Mouse (Mus musculus) frontal cortex, postnatal 25 days (tissue): ENCODE data around the gene Llgl2.
A peak's percentile ranks its signal among the peaks of the same experiment; 100 is the strongest.

ENCODE experiments used
- DNase-seq, 2 experiments: peaks; one replicate each; pipeline ENCODE4 v3.0.0; 2022; ENCODE audit warnings: low spot score in 2 of 2

The Llgl2 gene

DNA sequence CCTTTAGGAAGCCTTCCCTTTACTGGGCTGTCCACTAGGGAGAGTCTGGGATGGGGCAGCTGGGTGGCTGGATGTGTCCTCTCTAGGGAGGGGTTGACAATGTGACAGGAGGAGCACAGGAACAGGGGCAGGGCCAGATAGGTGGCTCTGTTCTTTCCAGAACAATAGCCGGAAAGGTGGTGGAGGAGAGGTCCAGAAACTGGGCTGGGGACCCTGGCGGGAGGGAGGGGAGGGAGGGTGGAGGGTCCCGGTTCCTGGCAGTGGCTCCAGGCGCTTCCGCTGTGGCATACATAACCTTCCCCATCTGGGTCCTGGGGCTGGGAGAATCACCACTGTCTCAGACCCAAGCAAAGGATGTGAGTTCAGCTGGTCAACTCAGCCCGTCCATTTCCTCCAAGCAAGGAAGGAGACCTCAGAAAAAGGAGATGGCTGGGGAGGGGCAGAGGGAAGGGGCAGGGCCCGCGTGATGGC is 14.5 kb upstream of the Llgl2 start:
- no peak for DNase-seq

DNA sequence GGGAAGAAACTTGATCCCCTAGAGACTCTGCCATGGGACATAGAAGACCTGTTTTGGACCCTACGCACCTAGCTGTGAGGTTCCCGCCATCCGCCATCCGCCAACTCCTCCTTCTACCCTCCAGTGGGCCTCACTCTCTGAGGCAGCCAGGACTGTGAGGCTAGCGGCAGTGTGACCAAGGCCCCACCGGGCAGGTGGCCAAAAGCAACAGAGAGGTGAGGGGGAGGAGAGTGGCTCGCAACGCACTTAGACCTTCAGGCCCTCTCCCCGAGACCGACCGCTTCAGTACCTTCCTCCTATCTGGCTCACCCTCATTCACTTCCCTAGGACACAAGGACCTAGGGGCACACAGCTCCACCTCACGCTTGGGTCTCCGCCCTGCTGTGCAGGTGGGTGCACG is 13.5 kb upstream of the Llgl2 start:
- DNase-seq: no peak

DNA sequence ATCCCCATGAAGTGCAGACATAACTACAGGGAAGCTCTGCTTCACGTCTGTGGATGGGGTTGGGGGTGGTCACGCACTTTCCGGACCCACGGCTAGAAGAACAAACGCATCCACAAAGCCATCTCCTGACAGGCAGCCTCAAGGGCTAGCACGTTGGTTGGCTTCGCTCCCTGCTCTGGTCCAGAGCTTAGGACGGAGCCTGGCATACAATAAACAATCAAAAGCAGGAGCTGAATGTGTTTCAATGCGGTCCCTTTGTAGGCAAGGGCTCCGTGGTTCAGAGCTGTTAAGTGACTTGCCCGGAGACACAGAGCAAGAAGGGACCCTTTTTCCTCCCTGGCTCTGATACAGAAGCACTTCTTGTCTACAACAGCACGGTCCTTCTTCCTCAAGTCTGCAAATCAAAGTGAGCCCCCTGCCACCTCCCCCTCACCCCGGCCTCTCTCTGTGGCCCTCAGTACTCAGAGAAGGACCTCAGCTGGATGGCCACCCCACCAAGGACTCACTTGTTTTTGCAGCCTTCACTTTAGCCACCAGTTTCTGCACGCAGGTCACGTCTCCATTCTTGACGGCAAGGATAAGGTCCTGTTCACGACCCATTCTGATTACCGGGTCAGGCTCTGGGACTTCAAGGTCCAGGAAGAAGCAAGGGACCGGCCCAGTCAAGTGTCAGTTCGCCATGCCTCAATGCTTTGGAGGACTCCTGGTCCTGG is 12.3 kb upstream of the Llgl2 start:
- DNase-seq: no peak

DNA sequence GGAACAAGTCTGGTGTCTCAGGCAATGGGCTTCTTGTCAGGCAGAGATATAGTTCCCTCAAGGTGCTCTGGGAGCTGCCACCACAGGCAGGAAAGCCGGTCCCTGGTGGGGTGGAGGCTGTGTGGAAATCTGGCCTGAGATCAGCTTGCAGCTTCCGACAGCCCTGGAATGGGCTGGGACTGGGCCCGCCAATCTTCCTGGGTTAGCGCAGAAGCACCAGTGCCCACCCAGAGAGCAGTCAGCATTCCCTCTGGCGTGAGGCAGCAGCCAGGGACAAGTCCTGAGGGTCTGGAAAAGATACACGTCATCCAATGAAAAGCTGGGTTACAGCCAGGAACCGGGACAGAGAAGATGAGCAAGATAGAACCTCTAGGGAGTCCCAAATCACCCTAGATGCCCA is 11.8 kb upstream of the Llgl2 start:
- DNase-seq: no peak

DNA sequence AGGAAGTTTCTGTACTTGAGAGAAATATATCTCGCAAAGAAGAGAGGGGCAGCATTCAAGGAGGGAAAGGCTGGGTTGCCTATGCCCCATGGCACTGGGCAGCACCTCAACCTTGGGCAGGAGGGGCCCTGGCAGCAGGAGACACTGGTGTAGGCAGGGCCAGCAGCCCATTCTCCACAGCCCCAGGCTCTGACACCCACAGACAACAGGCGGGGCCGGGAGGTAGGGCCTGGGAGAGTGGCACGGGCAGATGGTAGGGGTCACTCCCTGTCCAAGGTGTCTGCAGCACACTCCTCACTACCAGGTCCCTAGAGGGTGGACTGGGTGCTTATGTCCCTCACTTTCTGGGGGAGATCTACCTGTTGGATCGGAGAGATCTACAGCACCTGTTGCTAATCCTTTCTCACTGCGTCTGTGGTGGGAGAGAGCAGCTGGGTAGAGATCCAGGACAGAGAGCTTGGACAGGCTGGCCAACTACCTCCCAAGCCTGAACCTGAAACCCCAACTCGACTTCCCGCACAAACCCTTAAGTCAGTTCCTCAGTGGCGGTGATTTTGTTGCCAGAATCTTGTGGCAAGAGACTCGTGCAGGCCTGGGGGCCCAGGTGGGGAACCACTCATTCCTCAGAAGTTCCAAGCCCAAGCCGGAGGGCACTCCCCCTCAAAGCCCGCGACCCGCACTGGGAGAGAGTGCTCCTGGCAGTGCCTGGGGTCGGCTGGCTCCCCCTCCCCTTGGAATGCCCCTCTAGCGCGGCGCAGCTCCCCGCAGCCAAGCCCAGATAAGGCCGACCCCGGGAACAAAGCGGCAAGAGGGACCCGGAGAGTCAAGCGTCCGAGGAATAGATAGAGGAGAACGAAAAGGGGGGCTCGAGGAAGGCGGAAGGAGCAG is 11.1 kb upstream of the Llgl2 start:
- no peak for DNase-seq

DNA sequence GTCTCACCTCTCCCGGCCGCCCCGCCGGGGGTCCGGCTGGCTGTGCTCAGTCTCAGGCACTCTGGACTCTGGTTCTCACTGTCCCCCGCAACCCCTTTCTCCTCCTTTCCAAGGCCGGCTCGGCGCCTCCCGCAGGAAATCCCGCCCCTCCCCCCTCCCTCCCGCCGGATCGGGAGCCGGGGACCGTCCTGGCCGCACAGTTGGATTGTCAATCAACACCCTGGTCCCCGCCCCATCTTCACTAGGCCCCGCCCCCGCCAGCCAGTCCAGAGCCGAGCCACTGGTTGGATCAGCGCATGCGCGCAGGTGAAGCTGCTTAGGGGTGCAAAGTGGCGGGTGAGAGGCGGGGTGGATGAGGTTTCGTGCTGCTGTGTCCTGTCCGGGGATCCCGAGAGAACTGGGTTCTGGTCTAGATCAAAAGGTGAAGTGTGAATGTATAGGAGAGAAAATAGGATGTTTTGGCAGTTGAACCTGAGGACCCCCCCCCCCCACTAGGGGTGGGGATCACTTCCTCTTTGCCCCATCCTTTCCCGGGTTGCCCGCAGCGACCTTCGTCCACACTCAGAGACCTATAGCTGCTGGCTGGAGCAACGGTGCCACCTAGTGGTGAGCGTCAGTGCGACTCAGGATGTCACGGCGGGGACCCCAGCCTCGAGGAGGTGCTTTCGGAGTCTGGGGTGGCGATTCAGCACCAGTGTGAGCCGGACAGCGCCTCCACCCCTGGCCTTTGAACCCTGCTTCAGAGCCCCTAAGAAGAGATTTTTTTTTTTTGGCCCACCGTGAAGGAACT is 10.1 kb upstream of the Llgl2 start, which contains the start of gene Caskin2:
Gene Caskin2 (minus strand): TSS at position 133 of the 790 bp plus-strand sequence.
- peak; percentile 79 to 90 for DNase-seq

DNA sequence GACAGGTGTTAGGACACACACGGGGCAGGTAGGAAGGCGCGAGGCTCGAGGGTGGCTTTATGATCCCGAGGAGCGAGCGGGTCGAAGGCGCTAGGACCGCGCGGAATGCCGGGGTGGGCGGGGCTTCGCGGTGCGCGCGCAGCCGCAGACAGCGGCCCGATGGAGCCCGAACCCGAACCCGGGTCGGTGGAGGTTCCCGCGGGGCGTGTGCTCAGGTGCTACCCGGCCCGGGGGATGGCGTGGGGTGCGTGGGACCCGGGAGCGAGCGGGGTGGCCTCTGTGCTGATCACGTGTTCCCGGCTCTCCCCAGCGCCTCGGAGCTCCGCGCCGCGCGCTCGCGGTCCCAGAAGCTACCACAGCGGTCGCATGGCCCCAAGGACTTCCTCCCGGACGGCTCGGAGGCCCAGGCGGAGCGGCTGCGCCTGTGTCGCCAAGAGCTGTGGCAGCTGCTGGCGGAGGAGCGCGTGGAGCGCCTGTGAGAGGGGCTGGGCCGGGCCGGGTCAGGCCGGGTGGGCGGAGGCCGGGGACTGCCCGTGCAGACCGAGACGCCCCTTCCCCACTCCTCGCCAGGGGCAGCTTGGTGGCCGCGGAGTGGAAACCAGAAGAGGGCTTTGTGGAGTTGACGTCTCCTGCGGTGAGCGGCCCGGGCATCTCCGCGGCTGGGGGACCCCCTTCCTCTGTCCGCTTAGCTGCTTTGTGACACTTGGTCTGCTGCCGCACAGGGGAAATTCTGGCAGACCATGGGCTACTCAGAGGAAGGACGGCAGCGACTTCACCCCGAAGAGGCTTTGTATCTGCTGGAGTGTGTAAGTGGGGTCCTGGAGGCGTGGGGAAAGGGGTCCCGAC is 9.0 kb upstream of the Llgl2 start, which contains the start of gene Tsen54:
Gene Tsen54 (plus strand): TSS at position 120 of the 846 bp plus-strand sequence.
- peak; percentile 76 to 79 for DNase-seq

DNA sequence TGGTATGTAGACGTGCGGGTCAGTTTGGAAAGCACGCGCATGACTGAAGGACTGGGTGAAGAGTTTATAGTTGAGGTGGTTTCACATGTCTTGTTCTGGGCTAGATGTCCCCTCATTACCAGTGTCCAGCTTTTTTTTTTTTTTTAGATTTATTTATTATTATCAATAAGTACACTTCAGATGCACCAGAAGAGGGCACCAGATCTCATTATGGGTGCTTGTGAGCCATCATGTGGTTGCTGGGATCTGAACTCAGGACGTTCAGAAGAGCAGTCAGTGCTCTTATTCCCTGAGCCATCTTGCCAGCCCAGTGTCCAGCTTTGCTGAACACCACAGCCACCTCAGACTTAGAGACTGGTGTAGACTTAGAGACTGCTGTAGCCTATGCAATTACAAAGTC is 6.5 kb upstream of the Llgl2 start:
- no peak for DNase-seq

DNA sequence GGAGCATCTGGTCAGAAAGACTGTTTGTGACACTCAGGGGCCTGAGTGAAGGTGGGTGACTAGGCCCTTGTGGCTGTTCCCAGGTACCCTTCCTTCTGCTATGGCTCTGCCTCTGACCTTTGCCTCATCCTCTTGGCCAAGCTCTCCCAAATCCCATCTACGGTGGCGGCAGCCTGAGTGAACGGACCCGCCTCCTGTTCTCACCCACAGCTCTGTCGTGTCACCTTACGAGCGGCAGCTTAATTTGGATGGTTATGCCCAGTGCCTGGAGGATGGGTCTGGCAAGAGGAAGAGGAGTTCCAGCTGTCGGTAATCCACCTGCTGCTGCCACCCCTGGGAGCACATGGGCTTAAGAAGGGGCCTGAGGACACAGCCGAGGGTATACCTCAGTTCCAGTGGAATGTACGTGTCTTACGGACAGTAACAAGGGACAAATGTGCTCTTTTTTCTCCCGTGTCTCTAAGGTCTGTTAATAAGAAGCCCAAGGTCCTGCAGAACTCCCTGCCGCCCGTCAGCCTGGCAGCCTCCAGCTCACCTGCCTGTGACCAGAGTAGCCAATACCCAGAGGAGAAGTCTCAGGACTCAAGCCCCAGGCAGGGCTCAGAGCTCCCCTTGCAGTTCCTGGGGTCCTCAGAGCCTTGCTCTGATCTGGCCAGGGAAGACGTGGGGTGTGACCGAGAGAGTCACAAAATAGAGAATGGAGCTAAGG is 3.8 kb upstream of the Llgl2 start:
- no peak for DNase-seq

DNA sequence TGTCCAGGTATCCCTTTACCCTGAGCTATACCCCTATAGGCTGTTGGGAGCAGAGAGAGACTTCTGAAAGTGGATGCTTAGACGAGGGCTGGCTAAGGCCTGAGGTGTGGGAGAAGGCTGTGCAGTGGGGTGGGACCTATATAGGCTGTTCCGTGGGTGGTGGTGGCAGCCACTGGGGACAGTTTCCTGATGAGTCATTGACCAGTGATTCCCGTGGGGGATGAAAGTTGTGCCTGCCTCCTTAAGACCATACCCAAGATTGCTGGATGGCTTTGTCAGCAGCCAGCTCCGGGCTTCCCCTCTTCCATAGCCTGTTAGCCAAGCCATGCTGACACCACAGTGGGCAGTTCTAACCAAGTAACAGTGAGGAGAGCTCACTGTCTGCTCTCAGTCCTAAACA is 2.8 kb upstream of the Llgl2 start:
- no peak for DNase-seq

DNA sequence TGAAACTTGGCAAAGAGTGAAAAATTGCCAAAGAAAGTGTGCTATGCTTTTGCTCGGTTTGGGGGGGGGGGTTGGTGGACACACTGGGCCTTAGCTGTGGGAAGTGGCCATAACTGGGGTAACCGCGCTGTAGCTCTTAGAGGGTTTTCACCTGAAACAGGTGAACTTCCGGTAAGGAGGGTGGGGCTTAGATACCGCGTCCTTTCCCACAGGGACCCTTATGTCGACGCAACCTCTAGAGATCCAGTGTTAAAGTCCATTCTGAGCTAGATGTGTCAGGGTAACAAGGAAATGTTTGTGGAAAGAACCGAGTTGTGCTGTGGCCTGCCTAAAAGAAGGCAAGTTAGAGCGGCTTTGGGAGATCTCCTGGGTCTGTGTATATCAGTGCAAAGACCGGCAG is 964 bp downstream of the Llgl2 start:
- no peak for DNase-seq

DNA sequence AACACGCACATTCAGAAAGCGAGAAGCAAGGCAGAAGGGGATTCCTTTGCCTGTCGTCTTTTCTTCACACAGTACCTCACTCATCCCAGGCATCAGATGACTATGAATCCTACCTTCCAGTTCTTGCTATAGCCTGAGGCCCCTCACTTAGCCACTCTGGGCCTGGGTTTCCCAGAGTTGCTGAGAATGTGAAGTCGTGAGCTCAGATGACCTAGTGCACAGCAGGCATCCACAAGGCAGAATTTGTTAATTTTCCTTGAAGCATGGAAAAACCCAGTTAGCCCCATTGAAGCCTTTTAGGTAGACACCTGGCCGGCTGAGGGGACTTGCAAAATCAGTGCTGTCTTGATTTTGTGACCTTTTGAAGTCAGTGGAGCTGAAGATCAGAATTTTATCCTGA is 2.6 kb downstream of the Llgl2 start:
- DNase-seq: no peak

DNA sequence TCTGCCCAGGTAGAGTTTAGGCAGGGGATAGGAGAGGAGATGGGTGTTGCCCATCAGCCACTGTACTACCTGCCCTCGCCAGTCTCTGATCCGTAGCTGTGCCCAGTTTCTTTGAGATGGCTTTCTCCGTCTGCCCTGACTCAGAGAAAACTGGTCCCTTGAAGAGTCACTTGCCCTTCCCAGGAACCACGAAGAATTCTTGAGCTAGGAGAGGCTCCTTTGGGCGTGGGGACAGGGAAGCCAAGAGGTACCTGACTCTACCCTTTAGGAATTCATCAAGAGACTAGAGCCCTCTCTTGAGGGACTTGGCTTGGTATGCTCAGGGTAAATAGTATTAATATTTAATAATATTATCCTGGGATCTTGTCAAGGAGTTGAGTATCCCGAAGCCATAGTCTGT is 3.8 kb downstream of the Llgl2 start:
- DNase-seq: no peak

DNA sequence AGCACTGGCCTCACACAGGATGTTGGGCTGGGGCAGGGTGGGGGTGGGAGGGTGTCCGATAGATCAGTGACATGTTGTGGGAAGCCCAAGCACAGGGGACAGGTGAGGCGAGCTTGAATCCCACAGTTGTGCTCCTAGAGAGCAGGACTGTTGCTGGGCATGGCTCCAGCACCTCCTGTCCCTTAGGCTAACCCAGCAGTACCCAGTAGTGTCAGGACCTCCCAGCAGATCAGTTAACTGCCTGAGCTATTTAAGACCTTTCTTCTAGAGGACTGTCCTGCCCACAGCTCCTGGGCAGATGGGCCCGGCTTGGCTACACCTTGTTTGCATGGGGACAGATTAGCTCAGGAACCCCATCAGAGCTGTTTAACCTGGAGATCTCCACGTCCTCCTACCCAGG is 5.2 kb downstream of the Llgl2 start:
- no peak for DNase-seq

DNA sequence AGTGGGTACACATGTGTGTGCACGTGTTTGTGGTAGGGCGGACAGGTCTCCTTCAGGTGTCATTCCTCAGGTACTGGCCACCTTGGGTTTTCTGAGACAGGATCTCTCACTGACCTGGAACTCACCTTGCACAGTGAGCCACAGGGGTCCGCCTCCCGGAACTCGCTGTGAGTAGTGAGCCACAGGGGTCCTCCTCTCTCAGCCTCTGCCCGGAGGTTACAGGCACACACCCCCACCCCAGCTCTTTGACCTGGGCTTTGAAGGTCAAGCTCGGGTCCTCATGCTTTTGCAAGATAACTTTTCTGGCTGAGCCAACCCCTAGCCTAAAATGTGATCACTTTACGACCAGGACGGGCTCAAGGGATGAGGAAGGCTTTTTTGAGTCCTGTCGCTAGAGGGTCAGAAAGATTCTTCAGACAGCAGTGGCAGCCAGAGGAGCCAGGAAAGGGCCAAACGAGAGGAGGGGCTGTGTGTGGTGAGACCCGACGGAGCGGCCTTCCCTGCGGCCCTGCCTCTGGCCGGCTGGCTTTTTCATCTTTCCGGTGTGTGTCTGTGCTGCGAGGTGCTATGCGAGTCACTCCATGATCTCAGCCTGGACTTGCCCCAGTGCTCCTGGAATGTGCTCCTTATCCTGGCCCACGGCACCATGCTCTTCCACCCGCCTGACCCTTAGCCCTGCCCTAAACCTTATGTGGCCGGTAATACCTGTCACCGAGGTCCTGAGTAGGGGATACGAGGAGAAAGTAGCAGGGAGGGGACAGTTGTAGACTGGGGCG is 6.9 kb downstream of the Llgl2 start:
- no peak for DNase-seq

DNA sequence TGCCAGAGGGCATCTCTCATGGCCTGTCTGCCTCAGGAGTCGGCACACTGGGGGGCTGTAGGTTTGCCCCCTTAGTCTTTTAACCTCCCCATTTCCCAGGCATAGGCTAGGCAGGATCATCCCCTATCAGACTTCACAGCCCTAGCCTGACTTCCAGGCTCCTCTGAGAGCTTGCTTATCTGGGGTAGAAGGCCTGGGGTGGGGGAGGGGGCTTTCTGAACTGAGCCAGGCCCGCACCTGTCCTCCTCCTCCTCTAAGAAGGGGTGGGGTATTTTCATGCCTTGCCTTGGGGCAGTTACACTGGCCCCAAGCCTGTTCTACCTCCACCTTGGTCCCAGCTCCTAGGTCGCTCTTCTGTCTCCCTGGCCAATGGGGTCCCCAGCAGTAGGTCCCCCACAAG is 7.7 kb downstream of the Llgl2 start:
- no peak for DNase-seq

DNA sequence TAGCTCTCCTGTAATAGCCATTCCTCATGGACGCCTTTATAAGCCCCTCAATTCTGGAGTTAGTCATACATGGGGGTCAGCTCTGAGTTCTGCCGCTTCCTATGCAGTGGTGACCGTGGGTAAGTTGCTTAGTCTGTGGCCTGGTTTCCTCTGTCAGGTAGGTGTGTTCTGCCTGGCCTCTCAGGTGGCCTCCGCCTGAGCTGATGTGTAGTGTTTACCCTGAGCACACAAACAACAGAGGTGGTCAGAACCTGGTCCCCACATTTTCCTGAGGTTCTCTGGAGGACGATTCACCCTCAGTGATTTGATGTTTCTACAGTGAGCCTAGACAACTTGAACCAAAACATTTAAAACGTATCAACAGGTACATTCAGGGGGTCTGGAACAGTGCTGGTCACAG is 8.2 kb downstream of the Llgl2 start:
- DNase-seq: no peak

DNA sequence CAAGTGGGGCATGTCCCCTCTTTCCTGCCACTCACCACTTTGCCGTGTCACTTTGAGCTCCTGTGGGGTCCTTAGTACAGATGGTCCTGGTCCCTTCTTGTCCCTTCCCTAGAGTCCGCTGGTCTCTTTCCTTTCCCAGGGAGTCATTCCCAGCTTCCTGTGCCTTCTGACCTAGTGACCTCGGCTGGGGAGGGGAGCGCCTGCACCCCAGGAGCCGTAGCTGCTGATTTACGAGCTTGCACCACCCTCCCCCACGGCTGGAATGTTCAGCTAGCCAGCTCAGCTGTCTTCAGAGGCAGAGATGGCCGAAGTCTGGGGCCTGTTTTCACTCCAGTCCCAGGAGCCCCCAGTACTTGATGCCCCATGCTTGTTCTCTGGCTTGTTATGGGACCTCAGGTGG is 8.7 kb downstream of the Llgl2 start:
- DNase-seq: no peak

DNA sequence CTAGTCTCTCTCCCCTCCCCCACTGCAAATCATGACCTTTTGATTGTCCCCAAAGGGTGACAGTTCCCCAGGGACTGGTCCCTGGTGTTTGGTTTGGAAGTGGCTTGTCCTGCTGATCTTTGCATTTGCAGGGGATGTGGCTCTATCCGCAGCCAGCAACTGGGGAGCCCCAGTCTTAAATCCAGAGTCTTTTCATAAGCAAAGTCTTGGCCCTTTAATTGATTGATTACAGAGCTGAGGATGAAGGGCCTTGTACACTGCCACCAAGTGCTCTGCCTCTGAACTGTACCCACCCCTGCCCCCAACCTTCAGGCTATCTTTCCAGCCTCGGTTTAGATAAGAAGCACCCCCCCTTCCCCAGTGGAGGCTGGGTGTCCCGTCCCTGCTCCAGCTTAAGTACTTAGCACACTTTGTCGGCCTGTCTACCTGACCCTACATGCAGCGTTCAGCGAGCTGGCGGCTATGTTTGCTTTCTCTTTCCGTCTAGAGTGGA is 9.2 kb downstream of the Llgl2 start:
- DNase-seq: no peak

DNA sequence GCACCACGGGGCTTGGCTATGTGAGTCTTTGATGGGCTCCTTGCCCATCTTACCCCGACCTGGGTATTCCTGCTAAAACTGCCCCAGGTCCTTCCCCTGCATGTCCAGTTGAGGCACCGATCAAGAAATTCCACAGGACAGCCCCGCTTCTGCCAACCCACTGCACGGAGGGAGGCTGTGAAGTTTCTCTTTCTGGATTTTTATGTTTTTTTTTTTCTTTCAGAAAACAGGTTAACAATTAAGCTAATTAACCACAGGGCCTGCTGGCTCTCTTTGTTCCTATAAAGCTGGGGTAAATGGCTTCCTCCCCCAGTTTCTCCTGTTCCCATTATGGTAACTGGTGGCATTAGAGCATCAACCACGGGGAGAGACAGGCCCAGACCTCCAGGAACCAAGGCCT is 10.2 kb downstream of the Llgl2 start:
- no peak for DNase-seq
